In the genomic region with DNA sequence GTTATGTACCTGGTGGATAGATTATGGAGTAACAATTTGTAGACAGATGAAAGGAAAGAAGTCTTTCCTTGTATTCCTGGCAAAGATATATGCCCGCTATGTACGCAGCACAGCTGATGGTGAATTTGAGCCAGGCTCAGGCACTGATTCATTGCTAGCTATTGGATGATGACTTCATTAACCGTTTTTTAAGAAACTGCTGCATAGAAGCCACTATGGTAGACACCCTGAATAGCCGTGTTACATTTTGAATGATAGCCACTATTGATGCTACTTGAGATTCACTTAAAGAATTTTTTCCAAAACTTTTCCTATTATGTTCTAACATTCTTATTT, we compare ENCODE assay signal across 19 mouse cellular contexts.
"Had no signal": no experiment of that assay in that cellular context is flagged by ENCODE, and none has a peak within 500 bp of the region (broad histone marks: within the 10 kb centered on the region; RNA-seq: fewer than 3 reads in every experiment).

No protein-coding gene starts in this region.

- H3K27ac ChIP-seq: kidney, embryonic 15.5 days; limb, embryonic 12.5 days; limb, embryonic 15.5 days; liver, embryonic 14.5 days; lung, embryonic 15.5 days; midbrain, embryonic 13.5 days; neural tube, embryonic 13.5 days had no signal

- H3K36me3 ChIP-seq: kidney, embryonic 15.5 days; limb, embryonic 12.5 days; limb, embryonic 15.5 days; lung, embryonic 15.5 days; midbrain, embryonic 13.5 days; neural tube, embryonic 13.5 days had no signal

- H3K9me3 ChIP-seq: kidney, embryonic 15.5 days; limb, embryonic 12.5 days; limb, embryonic 15.5 days; lung, embryonic 15.5 days; midbrain, embryonic 13.5 days; neural tube, embryonic 13.5 days had no signal

- DNase-seq: kidney, adult 2 months; kidney, postnatal 14 days; kidney, postnatal 4 days; left cerebral cortex, postnatal 4 days; lung, adult 18-20 months; lung, postnatal 14 days; lung, postnatal 4 days; thymus, adult 18-20 months; thymus, postnatal 36 days had no signal

- H3K9ac ChIP-seq: kidney, embryonic 15.5 days; limb, embryonic 12.5 days; limb, embryonic 15.5 days; liver, embryonic 14.5 days; lung, embryonic 15.5 days; midbrain, embryonic 13.5 days; neural tube, embryonic 13.5 days had no signal

- H3K27me3 ChIP-seq: limb, embryonic 12.5 days; limb, embryonic 15.5 days; lung, embryonic 15.5 days; neural tube, embryonic 13.5 days had no signal

- H3K4me2 ChIP-seq: kidney, embryonic 15.5 days; limb, embryonic 12.5 days; limb, embryonic 15.5 days; liver, embryonic 11.5 days; lung, embryonic 15.5 days; midbrain, embryonic 13.5 days; neural tube, embryonic 13.5 days had no signal

- H3K4me1 ChIP-seq: kidney, embryonic 15.5 days; limb, embryonic 12.5 days; limb, embryonic 15.5 days; lung, embryonic 15.5 days; midbrain, embryonic 13.5 days; neural tube, embryonic 13.5 days had no signal

- H3K4me3 ChIP-seq: kidney, embryonic 15.5 days; limb, embryonic 12.5 days; limb, embryonic 15.5 days; lung, embryonic 15.5 days; midbrain, embryonic 13.5 days; myocyte; neural tube, embryonic 13.5 days had no signal

- ATAC-seq: midbrain, embryonic 13.5 days; midbrain, embryonic 16.5 days had no signal
